Mouse (Mus musculus): ENCODE data around the gene Gm13889. TPM values are rescaled to one million over a fixed set of nuclear protein-coding genes. Genes with fewer than 3 reads are reported as not detected.
A peak's percentile ranks its signal among the peaks of the same experiment; 100 is the strongest.

Gm13889 gene
- polyA plus RNA-seq, 1 experiment from 2014 or later: 7.1 TPM

GRCm38 (mm10) chr2:93944855-93945254, 12.1 kb downstream of the Gm13889 start:
- H3K9ac ChIP-seq (ENCODE audit: low read depth, low read length): no peak overlapping the region
- no peak for ATAC-seq
- no peak overlapping the region for H3K4me2 ChIP-seq (ENCODE audit: low read length)
- H3K4me3 ChIP-seq (ENCODE audit: low read length): no peak overlapping the region
- H3K9me3 ChIP-seq (ENCODE audit: control insufficient read depth, low read length): peaks cover 9% of the 10 kb centered on the region; the same call in 1 of the 2 replicates
- WGBS: 93% methylated on average over 4 of the region's 4 CpGs
- H3K27me3 ChIP-seq (replicated peaks; ENCODE audit: control insufficient read depth, insufficient read depth, low read length): no peaks in the 10 kb centered on the region
- no peaks in the 10 kb centered on the region for H3K4me1 ChIP-seq (ENCODE audit: control insufficient read depth, insufficient read depth, low read depth, low read length)
- no peaks in the 10 kb centered on the region for H3K36me3 ChIP-seq (ENCODE audit: control insufficient read depth, insufficient read depth, low read length)
- H3K27ac ChIP-seq (ENCODE audit: low read depth, low read length): no peak overlapping the region

- WGBS: 88% methylated on average over 2 of the region's 2 CpGs
- no peak overlapping the region for H3K9ac ChIP-seq (ENCODE audit: low read depth, low read length)
Measured at GRCm38 (mm10) chr2:93944099-93944498, 12.9 kb downstream of the Gm13889 start.

GRCm38 (mm10) chr2:93941670-93942069, 15.3 kb downstream of the Gm13889 start:
- H3K9ac ChIP-seq (ENCODE audit: low read depth, low read length): no peak overlapping the region
- H3K9me3 ChIP-seq (ENCODE audit: control insufficient read depth, low read length): peaks cover 6% of the 10 kb centered on the region; the same call in 1 of the 2 replicates
- H3K27me3 ChIP-seq (replicated peaks; ENCODE audit: control insufficient read depth, insufficient read depth, low read length): no peaks in the 10 kb centered on the region
- H3K36me3 ChIP-seq (ENCODE audit: control insufficient read depth, insufficient read depth, low read length): no peaks in the 10 kb centered on the region
- 85% methylated on average over 11 of the region's 11 CpGs for WGBS
- no peaks in the 10 kb centered on the region for H3K4me1 ChIP-seq (ENCODE audit: control insufficient read depth, insufficient read depth, low read depth, low read length)
- no peak overlapping the region for H3K27ac ChIP-seq (ENCODE audit: low read depth, low read length)
- no peak overlapping the region for H3K4me2 ChIP-seq (ENCODE audit: low read length)
- no peak overlapping the region for H3K4me3 ChIP-seq (ENCODE audit: low read length)
- no peak for ATAC-seq

More at GRCm38 (mm10) chr2:93944099-93944498, 12.9 kb downstream of the Gm13889 start:
- Histone ChIP-seq H3K36me3 (ENCODE audit: control insufficient read depth, insufficient read depth, low read length) (no peaks in the 10 kb centered on the region), H3K4me2 (ENCODE audit: low read length) (no peak overlapping the region), H3K27me3 (replicated peaks; ENCODE audit: control insufficient read depth, insufficient read depth, low read length) (no peaks in the 10 kb centered on the region), H3K9me3 (ENCODE audit: control insufficient read depth, low read length) (peaks cover 9% of the 10 kb centered on the region; the same call in 1 of the 2 replicates), H3K4me1 (ENCODE audit: control insufficient read depth, insufficient read depth, low read depth, low read length) (no peaks in the 10 kb centered on the region), H3K27ac (ENCODE audit: low read depth, low read length) (no peak overlapping the region), H3K4me3 (ENCODE audit: low read length) (no peak overlapping the region)
- ATAC-seq: no peak

GRCm38 (mm10) chr2:93938534-93938933, 18.5 kb downstream of the Gm13889 start:
- no peaks in the 10 kb centered on the region for H3K4me1 ChIP-seq (ENCODE audit: control insufficient read depth, insufficient read depth, low read depth, low read length)
- H3K4me3 ChIP-seq (ENCODE audit: low read length): no peak overlapping the region
- peaks cover 2% of the 10 kb centered on the region; the same call in 1 of the 2 replicates for H3K9me3 ChIP-seq (ENCODE audit: control insufficient read depth, low read length)
- H3K36me3 ChIP-seq (ENCODE audit: control insufficient read depth, insufficient read depth, low read length): no peaks in the 10 kb centered on the region
- H3K9ac ChIP-seq (ENCODE audit: low read depth, low read length): no peak overlapping the region
- H3K27ac ChIP-seq (ENCODE audit: low read depth, low read length): no peak overlapping the region
- ATAC-seq: peak; percentile 30; the same call in 1 of the 2 replicates
- no peaks in the 10 kb centered on the region for H3K27me3 ChIP-seq (replicated peaks; ENCODE audit: control insufficient read depth, insufficient read depth, low read length)
- 71% methylated on average over 9 of the region's 9 CpGs for WGBS
- no peak overlapping the region for H3K4me2 ChIP-seq (ENCODE audit: low read length)

- ATAC-seq: no peak
- no peaks in the 10 kb centered on the region for H3K36me3 ChIP-seq (ENCODE audit: control insufficient read depth, insufficient read depth, low read length)
Measured at GRCm38 (mm10) chr2:93928866-93929265, 28.1 kb downstream of the Gm13889 start.

GRCm38 (mm10) chr2:93927701-93928437, 29.1 kb downstream of the Gm13889 start:
- H3K4me1 ChIP-seq (ENCODE audit: control insufficient read depth, insufficient read depth, low read depth, low read length): no peaks in the 10 kb centered on the region
- 78% methylated on average over 13 of the region's 13 CpGs for WGBS
- H3K9me3 ChIP-seq (ENCODE audit: control insufficient read depth, low read length): no peaks in the 10 kb centered on the region
- H3K27ac ChIP-seq (ENCODE audit: low read depth, low read length): no peak overlapping the region
- no peaks in the 10 kb centered on the region for H3K36me3 ChIP-seq (ENCODE audit: control insufficient read depth, insufficient read depth, low read length)
- no peak for ATAC-seq
- H3K27me3 ChIP-seq (replicated peaks; ENCODE audit: control insufficient read depth, insufficient read depth, low read length): no peaks in the 10 kb centered on the region
- no peak overlapping the region for H3K4me3 ChIP-seq (ENCODE audit: low read length)
- no peak overlapping the region for H3K9ac ChIP-seq (ENCODE audit: low read depth, low read length)
- H3K4me2 ChIP-seq (ENCODE audit: low read length): no peak overlapping the region

More at GRCm38 (mm10) chr2:93928866-93929265, 28.1 kb downstream of the Gm13889 start:
- Histone ChIP-seq H3K27ac (ENCODE audit: low read depth, low read length) (no peak overlapping the region), H3K9ac (ENCODE audit: low read depth, low read length) (no peak overlapping the region), H3K4me3 (ENCODE audit: low read length) (no peak overlapping the region), H3K27me3 (replicated peaks; ENCODE audit: control insufficient read depth, insufficient read depth, low read length) (no peaks in the 10 kb centered on the region), H3K9me3 (ENCODE audit: control insufficient read depth, low read length) (no peaks in the 10 kb centered on the region), H3K4me1 (ENCODE audit: control insufficient read depth, insufficient read depth, low read depth, low read length) (no peaks in the 10 kb centered on the region), H3K4me2 (ENCODE audit: low read length) (no peak overlapping the region)
- 88% methylated on average over 10 of the region's 10 CpGs for WGBS

- Histone ChIP-seq H3K4me1 (ENCODE audit: control insufficient read depth, insufficient read depth, low read depth, low read length) (no peaks in the 10 kb centered on the region), H3K9me3 (ENCODE audit: control insufficient read depth, low read length) (no peaks in the 10 kb centered on the region; the same call in 1 of the 2 replicates), H3K27ac (ENCODE audit: low read depth, low read length) (no peak overlapping the region), H3K27me3 (replicated peaks; ENCODE audit: control insufficient read depth, insufficient read depth, low read length) (no peaks in the 10 kb centered on the region), H3K36me3 (ENCODE audit: control insufficient read depth, insufficient read depth, low read length) (no peaks in the 10 kb centered on the region), H3K4me2 (ENCODE audit: low read length) (no peak overlapping the region), H3K4me3 (ENCODE audit: low read length) (no peak overlapping the region), H3K9ac (ENCODE audit: low read depth, low read length) (no peak overlapping the region)
- 96% methylated on average over 8 of the region's 8 CpGs for WGBS
- ATAC-seq: no peak
Measured at GRCm38 (mm10) chr2:93926141-93926540, 30.9 kb downstream of the Gm13889 start.

- H3K27ac ChIP-seq (ENCODE audit: low read depth, low read length): no peak overlapping the region
- no peak for ATAC-seq
- no peak overlapping the region for H3K4me2 ChIP-seq (ENCODE audit: low read length)
- no peaks in the 10 kb centered on the region for H3K4me1 ChIP-seq (ENCODE audit: control insufficient read depth, insufficient read depth, low read depth, low read length)
- H3K9me3 ChIP-seq (ENCODE audit: control insufficient read depth, low read length): no peaks in the 10 kb centered on the region; the same call in 1 of the 2 replicates
- no peaks in the 10 kb centered on the region for H3K36me3 ChIP-seq (ENCODE audit: control insufficient read depth, insufficient read depth, low read length)
- WGBS: 89% methylated on average over 3 of the region's 3 CpGs
- H3K4me3 ChIP-seq (ENCODE audit: low read length): no peak overlapping the region
- H3K27me3 ChIP-seq (replicated peaks; ENCODE audit: control insufficient read depth, insufficient read depth, low read length): no peaks in the 10 kb centered on the region
- H3K9ac ChIP-seq (ENCODE audit: low read depth, low read length): no peak overlapping the region
Measured at GRCm38 (mm10) chr2:93919093-93919492, 37.9 kb downstream of the Gm13889 start.

GRCm38 (mm10) chr2:93913552-93913951, 43.4 kb downstream of the Gm13889 start:
- H3K9ac ChIP-seq (ENCODE audit: low read depth, low read length): no peak overlapping the region
- no peak overlapping the region for H3K4me3 ChIP-seq (ENCODE audit: low read length)
- H3K27ac ChIP-seq (ENCODE audit: low read depth, low read length): no peak overlapping the region
- WGBS: 91% methylated on average over 2 of the region's 2 CpGs
- no peak for ATAC-seq
- no peaks in the 10 kb centered on the region for H3K9me3 ChIP-seq (ENCODE audit: control insufficient read depth, low read length)
- no peaks in the 10 kb centered on the region for H3K36me3 ChIP-seq (ENCODE audit: control insufficient read depth, insufficient read depth, low read length)
- no peaks in the 10 kb centered on the region for H3K27me3 ChIP-seq (replicated peaks; ENCODE audit: control insufficient read depth, insufficient read depth, low read length)
- H3K4me1 ChIP-seq (ENCODE audit: control insufficient read depth, insufficient read depth, low read depth, low read length): peaks cover under 1% of the 10 kb centered on the region; the same call in 1 of the 2 replicates
- H3K4me2 ChIP-seq (ENCODE audit: low read length): no peak overlapping the region
